Mouse (Mus musculus) midbrain, embryonic 15.5 days (tissue): ENCODE measurements around the gene Fam205a4. TPM values are rescaled to one million over a fixed set of nuclear protein-coding genes. Genes with fewer than 3 reads are reported as not detected.
"Not testable (repeated sequence)": the region's sequence is repeated elsewhere in the genome, so short reads cannot be mapped to it uniquely, and the experiment has no call there.

Experiments
- ATAC-seq: fragments of 200-750 bp; cut with Nextera tagmentation; replicated peaks from 2 replicates; pipeline ENCODE4 v1.8.0; 2017; ENCODE audit warnings: moderate TSS enrichment
- H3K27ac ChIP-seq: fragments of 300-500 bp; sonication (generic); 2 replicates; pipeline ENCODE4 v1.5.1; 2015; ENCODE audit warnings: mild to moderate bottlenecking, inconsistent platforms
- H3K27me3 ChIP-seq: fragments of 300-500 bp; sonication (generic); replicated peaks from 2 replicates; pipeline ENCODE4 v1.6.1; 2015; ENCODE audit warnings: inconsistent platforms
- H3K36me3 ChIP-seq: fragments of 300-500 bp; sonication (generic); replicated peaks from 2 replicates; pipeline ENCODE4 v1.6.1; 2015; ENCODE audit warnings: inconsistent platforms
- H3K4me1 ChIP-seq: fragments of 300-500 bp; sonication (generic); 2 replicates; pipeline ENCODE4 v1.6.1; 2015; ENCODE audit warnings: inconsistent platforms
- H3K4me2 ChIP-seq: fragments of 300-500 bp; sonication (generic); 2 replicates; pipeline ENCODE4 v1.6.1; 2015; ENCODE audit warnings: inconsistent platforms, mild to moderate bottlenecking, moderate library complexity
- H3K4me3 ChIP-seq: fragments of 300-500 bp; sonication (generic); 2 replicates; pipeline ENCODE4 v1.5.1; 2015; ENCODE audit warnings: mild to moderate bottlenecking, inconsistent platforms
- H3K9ac ChIP-seq: fragments of 300-500 bp; sonication (generic); 2 replicates; pipeline ENCODE4 v1.6.1; 2015; ENCODE audit warnings: mild to moderate bottlenecking, inconsistent platforms
- H3K9me3 ChIP-seq: fragments of 300-500 bp; sonication (generic); 2 replicates; pipeline ENCODE4 v1.6.1; 2016; ENCODE audit warnings: inconsistent platforms
- WGBS: fragments of 180-500 bp; shearing (Covaris S2); methylation state at CpG from one replicate; pipeline ENCODE4 v1.1.7; 2015; ENCODE audit warnings: mixed read lengths; 5-methylcytosine and 5-hydroxymethylcytosine counted together
- polyA plus RNA-seq: library from polyadenylated mRNA; unstranded; fragments of >200 nt; fragmentation: Nextera tagmentation; extraction: Ambion mirVana; gene quantifications from 2 replicates; pipeline ENCODE4 v1.2.1, GENCODE M21; 2015

The Fam205a4 gene
- 1.7 and 1.8 TPM in 2 replicates for polyA plus RNA-seq

DNA sequence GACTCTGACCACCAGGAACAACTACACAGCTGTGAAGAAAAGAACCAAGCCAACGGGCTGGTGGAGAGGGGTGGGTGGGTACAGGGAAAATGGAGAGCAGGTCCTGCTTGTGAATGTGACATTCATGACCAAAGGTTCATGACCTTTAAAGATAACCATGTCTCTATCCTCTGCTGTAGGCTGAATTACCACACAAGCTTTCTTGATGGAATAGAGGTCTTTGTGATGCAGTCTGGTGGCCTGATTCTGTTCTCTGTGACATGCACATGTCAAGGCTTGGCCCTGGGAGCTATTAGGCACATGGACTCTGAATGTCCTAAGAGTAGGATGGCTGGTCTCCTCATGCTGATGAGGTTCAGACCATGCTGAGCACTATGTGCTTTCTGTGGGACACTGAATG, at the start of gene Fam205a4:
Fam205a4 (plus strand) TSS at position 301 of the 400 bp plus-strand sequence.
- H3K4me3 ChIP-seq, H3K9ac ChIP-seq, H3K27ac ChIP-seq, H3K4me1 ChIP-seq, H3K9me3 ChIP-seq, ATAC-seq, H3K36me3 ChIP-seq, H3K27me3 ChIP-seq, H3K4me2 ChIP-seq: not testable (repeated sequence)
- WGBS: no CpG with 5 or more reads among the region's 1 CpGs

- not testable (repeated sequence) for ATAC-seq, H3K4me3 ChIP-seq, H3K4me1 ChIP-seq, H3K36me3 ChIP-seq, H3K9me3 ChIP-seq, H3K4me2 ChIP-seq, H3K27me3 ChIP-seq, H3K27ac ChIP-seq, H3K9ac ChIP-seq
- WGBS: no CpG with 5 or more reads among the region's 8 CpGs
Observed at GRCm38 (mm10) chr4:41941272-41941671, 24.6 kb upstream of the Fam205a4 start, which contains the start of gene Gm20878. Gene Gm20878, plus strand, starts transcription at chr4:41941572.

Other genes with a start within 250 kb of the Fam205a4 start
- gene Dctn3, start 242.9 kb upstream of the Fam205a4 start, polyA plus RNA-seq: 295 and 308 TPM in 2 replicates
- gene Arid3c, start 234.9 kb upstream of the Fam205a4 start, polyA plus RNA-seq: 0.56 and 1.1 TPM in 2 replicates
- 48.3 and 51.1 TPM in 2 replicates for gene Galt, start 210.8 kb upstream of the Fam205a4 start, polyA plus RNA-seq
- 65.7 and 66.0 TPM in 2 replicates for gene Sigmar1, start 209.9 kb upstream of the Fam205a4 start, polyA plus RNA-seq
- 278 and 302 TPM in 2 replicates for gene Ccl27a, start 191.8 kb upstream of the Fam205a4 start, polyA plus RNA-seq
- not detected in 2 replicates for gene Gm21541, start 62.4 kb upstream of the Fam205a4 start, polyA plus RNA-seq
- 12.8 and 13.7 TPM in 2 replicates for gene Gm20878, start 24.5 kb upstream of the Fam205a4 start, polyA plus RNA-seq
- gene Gm21093, start 68.7 kb downstream of the Fam205a4 start, polyA plus RNA-seq: 0.72 and 1.2 TPM in 2 replicates
- not detected in 2 replicates for gene Gm3893, start 125.1 kb downstream of the Fam205a4 start, polyA plus RNA-seq
- gene Gm13304, start 148.8 kb downstream of the Fam205a4 start, polyA plus RNA-seq: not detected in 2 replicates
- gene Gm13306, start 187.4 kb downstream of the Fam205a4 start, polyA plus RNA-seq: 2.0 and 2.1 TPM in 2 replicates
- gene Gm13305, start 202.5 kb downstream of the Fam205a4 start, polyA plus RNA-seq: not detected in 2 replicates